Mouse (Mus musculus) heart, postnatal 4 days (tissue): ENCODE measurements around the gene 9430007A20Rik. TPM values are rescaled to one million over a fixed set of nuclear protein-coding genes. Genes with fewer than 3 reads are reported as not detected.
"Not testable (repeated sequence)": the region's sequence is repeated elsewhere in the genome, so short reads cannot be mapped to it uniquely, and the experiment has no call there.

Source experiments
- DNase-seq: peaks from one replicate; pipeline ENCODE4 v3.0.0; 2021
- total RNA-seq, 2 experiments: library from RNA; stranded (reverse); gene quantifications; 2 replicates each; pipeline ENCODE4 v1.2.3; 2021

Gene 9430007A20Rik
- total RNA-seq: not detected

DNA sequence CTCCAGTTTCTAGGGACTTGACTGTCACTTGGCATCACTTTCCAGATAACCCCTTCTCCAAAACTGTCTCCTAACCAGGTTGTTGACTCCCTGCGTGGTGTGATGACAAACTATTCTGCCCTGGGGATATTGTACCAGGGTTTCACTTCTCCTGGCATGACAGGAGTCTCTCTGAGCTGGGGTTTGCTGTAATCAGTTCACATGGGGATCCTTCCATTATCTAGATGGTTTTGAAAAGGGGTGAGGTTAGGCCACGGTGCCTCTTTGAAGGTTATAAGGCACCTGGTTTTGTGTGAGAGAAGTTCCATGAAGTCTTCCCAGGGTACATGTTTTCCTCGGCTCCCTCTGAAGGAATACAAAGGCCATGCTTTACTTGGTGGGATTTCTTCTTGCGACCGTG, at the start of gene 9430007A20Rik:
9430007A20Rik (plus strand) TSS at position 301 of the 400 bp plus-strand sequence.
- DNase-seq: no peak

DNA sequence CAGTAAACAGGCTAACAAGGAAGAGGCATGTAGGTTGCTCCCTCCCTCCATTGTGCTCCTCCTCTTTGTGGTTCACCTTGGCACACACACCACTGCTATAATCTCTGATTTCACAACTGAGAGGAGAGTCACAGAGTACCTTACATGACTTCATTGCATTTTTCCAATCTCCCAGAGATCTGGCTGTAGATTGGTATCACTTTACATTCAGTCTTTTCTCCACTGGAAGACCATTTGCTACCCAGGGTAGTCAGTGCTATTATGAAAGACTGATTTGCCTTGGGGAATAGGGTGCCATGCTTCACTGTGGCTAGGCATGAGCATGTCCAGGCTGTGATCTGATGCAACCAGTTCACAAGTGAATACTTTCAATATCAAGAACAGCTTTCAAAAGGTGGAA, 26.3 kb upstream of the 9430007A20Rik start:
- DNase-seq: no peak

DNA sequence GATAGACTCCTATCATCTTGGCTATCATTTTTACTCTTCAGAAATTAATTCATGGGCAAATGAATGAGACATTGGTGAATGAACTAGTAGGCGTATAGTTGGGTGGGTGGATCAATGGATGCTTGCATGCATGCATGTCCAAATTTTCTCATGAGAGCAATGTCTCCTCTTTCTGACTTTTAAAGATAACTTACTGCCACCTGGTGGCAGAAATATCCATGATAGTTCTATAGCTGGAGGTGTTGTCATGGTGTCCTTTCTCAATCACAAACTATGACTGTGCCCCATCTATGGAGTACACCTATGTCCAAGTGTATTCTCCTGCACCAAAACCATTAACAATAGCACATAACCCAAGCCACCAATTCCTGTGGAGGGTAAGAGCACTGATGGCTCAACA, 13.1 kb upstream of the 9430007A20Rik start:
- no peak for DNase-seq

DNA sequence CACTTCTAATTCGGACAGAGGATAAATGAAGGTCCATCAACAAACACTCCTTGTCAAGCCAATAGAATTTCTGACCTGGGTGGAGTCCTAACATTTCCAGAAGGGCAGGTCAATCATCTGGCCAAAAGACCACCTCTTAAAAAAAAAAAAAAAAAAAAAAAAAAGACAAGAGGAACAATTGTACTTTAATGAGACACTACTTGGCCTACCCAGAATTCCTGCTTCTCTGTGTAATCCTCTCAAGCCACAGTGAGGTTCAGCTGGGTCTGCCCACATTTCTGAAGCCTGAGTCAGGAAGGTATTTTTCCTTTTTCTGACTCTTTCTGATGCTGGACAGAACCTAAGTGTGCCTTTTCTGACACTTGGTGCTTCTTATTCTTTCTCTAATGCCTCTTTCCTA, 25.1 kb downstream of the 9430007A20Rik start:
- DNase-seq: no peak

DNA sequence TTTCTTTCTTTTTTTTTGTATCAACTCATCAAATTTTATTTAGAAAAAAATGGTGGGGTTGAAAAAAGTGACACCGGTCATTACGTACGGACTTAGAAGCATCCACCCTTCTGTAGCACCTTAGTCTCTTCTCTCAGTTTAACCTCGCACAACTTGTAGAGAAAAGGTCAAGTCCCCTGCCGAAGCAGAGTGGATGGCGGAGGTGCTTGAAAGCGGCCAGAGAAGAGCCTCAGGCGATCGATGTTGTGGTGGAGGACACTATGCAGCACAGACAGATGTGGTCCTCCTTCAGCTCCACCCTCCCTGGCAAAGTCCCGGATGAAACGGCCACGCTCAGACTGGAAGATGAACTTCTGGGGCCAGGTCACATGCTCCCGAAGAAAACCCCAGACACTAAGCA, 25.7 kb downstream of the 9430007A20Rik start:
- DNase-seq: not testable (repeated sequence)

DNA sequence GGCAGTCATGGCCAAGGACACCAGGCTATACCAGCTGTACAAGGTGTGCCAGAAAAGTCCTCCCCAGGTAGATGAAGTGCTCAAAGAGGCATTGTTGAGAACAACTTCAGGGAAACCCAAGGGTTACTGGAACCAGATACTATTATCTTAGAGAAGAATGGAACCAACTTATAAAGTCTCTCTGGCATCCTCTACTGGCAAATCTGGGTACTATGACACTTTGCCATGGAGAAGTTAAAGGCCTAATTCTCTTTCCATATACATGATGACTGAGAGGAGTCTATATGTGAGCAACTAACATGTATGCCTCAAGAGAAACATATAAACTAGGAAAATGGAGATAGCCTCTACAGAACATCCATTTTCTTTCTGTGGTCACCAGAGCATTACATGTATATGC, 31.5 kb downstream of the 9430007A20Rik start:
- DNase-seq: no peak

DNA sequence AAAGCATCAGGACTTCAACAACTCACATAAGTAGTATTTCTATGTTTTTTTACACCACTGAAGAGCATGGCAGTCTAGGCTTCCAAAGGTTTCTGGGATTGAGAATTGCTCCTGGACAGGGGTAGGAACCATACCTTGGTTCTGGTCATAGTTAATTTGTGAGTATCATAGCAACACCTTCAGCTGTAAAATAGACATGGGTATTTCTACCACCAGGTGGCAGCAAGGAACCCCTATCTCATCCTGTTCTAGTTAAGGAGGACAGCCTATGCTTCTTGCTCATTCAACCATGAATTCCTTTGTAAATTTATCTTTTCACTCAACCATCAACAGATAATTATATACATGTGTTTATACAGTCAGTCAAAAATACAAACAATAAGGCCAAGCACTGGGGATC, 40.2 kb downstream of the 9430007A20Rik start:
- no peak for DNase-seq

DNA sequence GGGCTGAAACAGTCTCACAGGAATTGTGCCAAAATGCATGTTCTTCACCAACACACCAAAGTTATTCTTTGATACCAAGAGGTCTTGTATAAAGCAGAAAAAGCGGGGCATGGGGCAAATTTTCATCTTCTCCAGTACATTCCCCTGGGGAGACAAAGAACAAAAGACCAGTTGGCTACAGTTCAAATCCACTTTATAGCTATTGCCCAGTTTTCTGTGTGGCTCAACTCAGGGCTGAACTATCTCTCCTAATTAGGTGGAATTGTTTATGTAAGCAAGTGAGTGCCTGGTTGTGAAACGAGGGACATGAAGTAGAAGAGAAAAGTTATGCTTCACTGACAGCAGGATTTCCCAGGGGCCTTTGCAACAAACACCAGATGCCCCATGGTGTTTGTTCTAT, 41.6 kb downstream of the 9430007A20Rik start:
- no peak for DNase-seq

DNA sequence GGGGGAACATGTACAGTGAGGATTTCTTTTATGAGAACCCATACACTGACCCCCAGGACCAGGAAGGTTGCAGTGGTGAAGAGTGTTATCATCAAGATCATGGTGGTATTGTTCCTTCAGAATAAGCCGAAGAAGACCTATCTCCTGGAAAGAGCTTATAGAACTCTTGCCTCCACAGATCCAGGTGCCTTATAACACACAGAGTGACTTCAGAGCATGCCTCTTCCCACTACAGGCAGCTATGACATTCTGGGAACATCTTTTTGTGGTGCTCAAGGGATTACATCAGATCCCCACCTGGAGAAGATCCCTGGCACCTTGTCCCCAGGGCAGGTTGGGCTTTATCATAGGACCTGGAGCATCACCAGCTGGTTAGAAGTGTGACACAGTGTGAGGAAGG, 45.4 kb downstream of the 9430007A20Rik start, which contains the start of gene Gm13124:
Gm13124 (minus strand) TSS at position 101 of the 400 bp plus-strand sequence.
- no peak for DNase-seq

DNA sequence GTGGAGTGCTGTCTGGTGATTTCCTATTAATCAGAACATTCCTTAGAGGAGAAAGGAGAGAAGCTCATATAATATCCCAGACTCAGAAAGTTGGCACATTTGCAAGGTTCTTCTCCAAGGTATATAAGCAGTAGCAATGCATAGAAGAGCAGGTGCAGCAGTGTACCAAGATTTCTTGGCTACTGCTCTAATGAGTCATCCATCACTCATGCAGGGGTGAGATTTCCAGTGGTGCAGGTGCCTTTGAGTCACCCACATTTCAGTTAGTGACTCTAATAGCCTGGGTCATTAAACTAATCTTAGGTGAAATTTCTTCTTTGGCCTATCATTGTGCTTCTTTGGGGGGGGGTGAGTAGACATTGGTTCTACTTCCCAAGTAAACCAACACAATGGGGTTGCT, 48.1 kb downstream of the 9430007A20Rik start:
- DNase-seq: no peak

Other genes starting within 250 kb of the 9430007A20Rik start
- not detected for gene Pramel5, start 239.3 kb upstream of the 9430007A20Rik start, total RNA-seq
- gene Gm13128, start 189.6 kb upstream of the 9430007A20Rik start, total RNA-seq: not detected
- gene Gm13119, start 161.9 kb upstream of the 9430007A20Rik start, total RNA-seq: not detected
- gene Pramef20, start 141.9 kb upstream of the 9430007A20Rik start, total RNA-seq: not detected
- not detected for gene Pramef12, start 111.4 kb upstream of the 9430007A20Rik start, total RNA-seq
- not detected for gene 1700012P22Rik, start 81.0 kb upstream of the 9430007A20Rik start, total RNA-seq
- gene Gm9944, start 66.5 kb upstream of the 9430007A20Rik start, total RNA-seq: not detected
- not detected for gene Aadacl3, start 56.1 kb upstream of the 9430007A20Rik start, total RNA-seq
- not detected for gene Gm13124, start 45.3 kb downstream of the 9430007A20Rik start, total RNA-seq
- gene Aadacl4, start 93.9 kb downstream of the 9430007A20Rik start, total RNA-seq: not detected
- gene Gm436, start 166.5 kb downstream of the 9430007A20Rik start, total RNA-seq: not detected
- not detected for gene Gm13178, start 201.6 kb downstream of the 9430007A20Rik start, total RNA-seq